Comparison of ENCODE assay signal across 20 mouse cellular contexts in genomic region chr8:13073255-13073654, GRCm38 (mm10). TPM values are rescaled to one million over a fixed set of nuclear protein-coding genes. Genes with fewer than 3 reads are reported as not detected.
"Had no signal": no experiment of that assay in that cellular context is flagged by ENCODE, and none has a peak within 500 bp of the region (broad histone marks: within the 10 kb centered on the region; RNA-seq: fewer than 3 reads in every experiment).

No protein-coding gene starts in this region.

- H3K27me3 ChIP-seq: limb, embryonic 12.5 days; limb, embryonic 15.5 days had no signal

- H3K4me2 ChIP-seq: limb, embryonic 12.5 days; limb, embryonic 15.5 days; midbrain, embryonic 11.5 days had no signal

- H3K9me3 ChIP-seq: limb, embryonic 12.5 days; limb, embryonic 15.5 days had no signal

- DNase-seq: kidney, adult 18-20 months; kidney, adult 9 months; kidney, postnatal 14 days; kidney, postnatal 4 days; left cerebral cortex, postnatal 4 days; lung, postnatal 36 days; midbrain, embryonic 14.5 days; right cerebral cortex, adult 18-20 months; right cerebral cortex, postnatal 14 days; right cerebral cortex, postnatal 4 days; thymus, postnatal 25 days had no signal

- H3K27ac ChIP-seq: limb, embryonic 12.5 days; limb, embryonic 15.5 days; liver, embryonic 14.5 days had no signal

- H3K4me3 ChIP-seq: limb, embryonic 12.5 days; limb, embryonic 15.5 days had no signal

- ATAC-seq: inflammation-experienced regulatory T-cells, adult 6 months; intestine, embryonic 16.5 days had no signal

- H3K9ac ChIP-seq: limb, embryonic 12.5 days; limb, embryonic 15.5 days; liver, embryonic 14.5 days had no signal

- H3K4me1 ChIP-seq: limb, embryonic 12.5 days; limb, embryonic 15.5 days had no signal

RNA-seq across cellular contexts. Expression of gene F10, which starts 36.1 kb away (rescaled TPM):
- polyA plus RNA-seq: inflammation-experienced regulatory T-cells, adult 6 months; neural tube, embryonic 14.5 days had no signal

RNA-seq across cellular contexts. Expression of gene F7, which starts 47.4 kb away (rescaled TPM):
- polyA plus RNA-seq: inflammation-experienced regulatory T-cells, adult 6 months; limb, embryonic 12.5 days; limb, embryonic 15.5 days; midbrain, embryonic 14.5 days; neural tube, embryonic 11.5 days; neural tube, embryonic 14.5 days; thymus, postnatal 0 days had no signal
